Mouse (Mus musculus): ENCODE measurements around the gene Eno1. TPM values are rescaled to one million over a fixed set of nuclear protein-coding genes. Genes with fewer than 3 reads are reported as not detected.

The Eno1 gene
- total and polyA plus RNA-seq, 3 experiments = 254 to 5,492 (median 737) TPM

DNA sequence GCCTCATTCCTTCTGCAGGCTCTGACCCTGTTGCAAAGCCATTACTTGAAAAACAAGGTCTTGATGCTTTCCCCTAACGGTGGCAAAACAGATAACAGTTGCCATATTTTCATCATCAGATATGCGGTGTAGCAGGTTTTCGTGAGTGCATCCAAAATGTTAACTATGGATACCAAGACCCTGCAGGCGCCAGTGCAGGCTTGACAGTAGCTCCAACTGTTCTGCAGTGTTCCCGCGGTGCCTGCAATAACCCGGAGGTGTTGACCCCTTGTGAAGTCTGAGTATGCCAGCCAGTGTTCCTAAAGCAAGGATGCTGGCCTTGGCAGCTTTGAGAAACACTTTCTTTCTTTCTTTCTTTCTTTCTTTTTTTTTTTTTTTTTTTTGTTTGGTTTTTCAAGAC lies 18.7 kb downstream of the Eno1 start:
- Histone ChIP-seq H3K4me3 (ENCODE audit: control insufficient read depth in 1 of 2, insufficient read depth in 1 of 2, low read depth in 2 of 2, low read length in 2 of 2) (no peak overlapping the region), H3K27ac (ENCODE audit: control insufficient read depth, low read depth, low read length) (no peak overlapping the region), H3K4me1 (ENCODE audit: control insufficient read depth in 1 of 2, insufficient read depth in 2 of 2, low read length in 2 of 2) (peaks cover 4% of the 10 kb centered on the region in 2 experiments; a peak in 3 of 4 replicates), H3K27me3 (ENCODE audit: control insufficient read depth in 1 of 2, insufficient read depth in 2 of 2, low read length in 2 of 2) (no peaks in the 10 kb centered on the region), H3K9me3 (replicated peaks; ENCODE audit: insufficient read depth, low read length) (no peaks in the 10 kb centered on the region), H3K79me2 (ENCODE audit: control insufficient read depth, insufficient read depth, low read length, poor library complexity) (no peaks in the 10 kb centered on the region), H3K9ac (ENCODE audit: control insufficient read depth, low read depth, low read length, poor library complexity, severe bottlenecking) (no peak overlapping the region), H3K36me3 (ENCODE audit: control insufficient read depth in 1 of 2, insufficient read depth in 2 of 2, low read length in 2 of 2) (peaks cover 0 to 9% of the 10 kb centered on the region in 2 experiments; a peak in 2 of 4 replicates)
- TF ChIP-seq RCOR1 (IDR thresholded peaks at IDR 0.05; ENCODE audit: low read depth, low read length) (no peak), CHD2 (IDR thresholded peaks at IDR 0.05; ENCODE audit: low read length) (no peak), TAL1 (IDR thresholded peaks at IDR 0.05; ENCODE audit: low read length) (no peak), MAFK (IDR thresholded peaks at IDR 0.05; ENCODE audit: borderline replicate concordance, low read depth, low read length) (no peak), CTCF (IDR thresholded peaks at IDR 0.05 in 2 of 3, conservative IDR thresholded peaks at IDR 0.05 in 1 of 3; ENCODE audit: control insufficient read depth in 1 of 3, insufficient read depth in 1 of 3, low read depth in 2 of 3, low read length in 3 of 3, poor library complexity in 1 of 3, severe bottlenecking in 1 of 3) (no peak), MAZ (IDR thresholded peaks at IDR 0.05; ENCODE audit: low read depth, low read length) (no peak), NRF1 (IDR thresholded peaks at IDR 0.05; ENCODE audit: insufficient read depth, low read depth, low read length, poor library complexity, severe bottlenecking) (no peak), MYB (IDR thresholded peaks at IDR 0.05; ENCODE audit: low read depth, low read length) (no peak), USF2 (IDR thresholded peaks at IDR 0.05; ENCODE audit: borderline replicate concordance in 1 of 2, insufficient read depth in 1 of 2, low read depth in 1 of 2, low read length in 2 of 2) (no peak), RAD21 (IDR thresholded peaks at IDR 0.05; ENCODE audit: low read depth, low read length) (no peak), E2F4 (IDR thresholded peaks at IDR 0.05; ENCODE audit: borderline replicate concordance, low read depth, low read length) (no peak), POLR2AphosphoS5 (IDR thresholded peaks at IDR 0.05; ENCODE audit: borderline replicate concordance, low read depth, low read length) (no peak), POLR2A (IDR thresholded peaks at IDR 0.05; ENCODE audit: control insufficient read depth in 1 of 2, insufficient read depth in 1 of 2, low read depth in 1 of 2, low read length in 2 of 2, poor library complexity in 1 of 2) (no peak), SIN3A (IDR thresholded peaks at IDR 0.05; ENCODE audit: low read length) (no peak), CHD1 (IDR thresholded peaks at IDR 0.05; ENCODE audit: low read depth, low read length) (no peak)
- no peak for DNase-seq (ENCODE audit: low read depth, low spot score)

- Histone ChIP-seq H3K27ac (ENCODE audit: control insufficient read depth, low read depth, low read length) (no peak overlapping the region), H3K4me1 (ENCODE audit: control insufficient read depth in 1 of 2, insufficient read depth in 2 of 2, low read length in 2 of 2) (peaks cover 4% of the 10 kb centered on the region in 2 experiments; a peak in 3 of 4 replicates), H3K9ac (ENCODE audit: control insufficient read depth, low read depth, low read length, poor library complexity, severe bottlenecking) (no peak overlapping the region), H3K79me2 (ENCODE audit: control insufficient read depth, insufficient read depth, low read length, poor library complexity) (no peaks in the 10 kb centered on the region), H3K36me3 (ENCODE audit: control insufficient read depth in 1 of 2, insufficient read depth in 2 of 2, low read length in 2 of 2) (peaks cover 0 to 9% of the 10 kb centered on the region in 2 experiments; a peak in 2 of 4 replicates), H3K4me3 (ENCODE audit: control insufficient read depth in 1 of 2, insufficient read depth in 1 of 2, low read depth in 2 of 2, low read length in 2 of 2) (no peak overlapping the region), H3K9me3 (replicated peaks; ENCODE audit: insufficient read depth, low read length) (no peaks in the 10 kb centered on the region), H3K27me3 (ENCODE audit: control insufficient read depth in 1 of 2, insufficient read depth in 2 of 2, low read length in 2 of 2) (no peaks in the 10 kb centered on the region)
- DNase-seq (ENCODE audit: low read depth, low spot score) = peak; percentile 64
- TF ChIP-seq SMC3 (IDR thresholded peaks at IDR 0.05; ENCODE audit: low read depth, low read length) = peak; percentile 82
- no peak for TF ChIP-seq ZNF384 (IDR thresholded peaks at IDR 0.05; ENCODE audit: low read depth, low read length)
- TF ChIP-seq ZMIZ1 (IDR thresholded peaks at IDR 0.05; ENCODE audit: low read depth, low read length) = no peak
- no peak for TF ChIP-seq E2F4 (IDR thresholded peaks at IDR 0.05; ENCODE audit: borderline replicate concordance, low read depth, low read length)
- no peak for TF ChIP-seq TCF12 (IDR thresholded peaks at IDR 0.05; ENCODE audit: low read depth, low read length)
- TF ChIP-seq POLR2AphosphoS2 (IDR thresholded peaks at IDR 0.05; ENCODE audit: low read length) = no peak
- TF ChIP-seq CTCF (IDR thresholded peaks at IDR 0.05 in 2 of 3, conservative IDR thresholded peaks at IDR 0.05 in 1 of 3; ENCODE audit: control insufficient read depth in 1 of 3, insufficient read depth in 1 of 3, low read depth in 2 of 3, low read length in 3 of 3, poor library complexity in 1 of 3, severe bottlenecking in 1 of 3) = peak; percentile 75 to 80 (median 79)
- TF ChIP-seq ZC3H11A (IDR thresholded peaks at IDR 0.05; ENCODE audit: low read depth, low read length) = peak; percentile 66
- peak; percentile 73 for TF ChIP-seq RAD21 (IDR thresholded peaks at IDR 0.05; ENCODE audit: low read depth, low read length)
Measured at GRCm38 (mm10) chr4:150257252-150258204, 21.0 kb downstream of the Eno1 start.

Measured in MEL (cell line).